14 mouse cellular contexts compared by ENCODE assay signal in genomic region chr19:45153311-45154058, GRCm38 (mm10). TPM values are rescaled to one million over a fixed set of nuclear protein-coding genes. Genes with fewer than 3 reads are reported as not detected.
DNase-seq lines count a peak whose midpoint lies in the region; ATAC-seq and TF ChIP-seq lines count a peak whose summit lies in the region.
"Had no signal": no experiment of that assay in that cellular context is flagged by ENCODE, and none has a peak within 500 bp of the region (broad histone marks: within the 10 kb centered on the region; RNA-seq: fewer than 3 reads in every experiment).

No protein-coding gene starts in this region.

- H3K9me3 ChIP-seq in hindbrain, embryonic 10.5 days = no peaks in the 10 kb centered on the region
- no peaks in the 10 kb centered on the region for H3K9me3 ChIP-seq in hindbrain, embryonic 16.5 days (ENCODE audit: control insufficient read depth, low read length)
- no peaks in the 10 kb centered on the region for H3K9me3 ChIP-seq in ES-E14 (ENCODE audit: control insufficient read depth, insufficient read depth, low read depth, low read length)
- no peaks in the 10 kb centered on the region for H3K9me3 ChIP-seq in limb, embryonic 14.5 days (ENCODE audit: control insufficient read depth, low read length)

- no peak overlapping the region for H3K4me2 ChIP-seq in hindbrain, embryonic 16.5 days (ENCODE audit: low read length)
- peak overlapping the region; percentile 25; the same call in 1 of the 2 replicates for H3K4me2 ChIP-seq in limb, embryonic 14.5 days (replicated peaks; ENCODE audit: low read depth, low read length, severe bottlenecking)

- under 1% methylated on average over 44 of the region's 44 CpGs for WGBS in hindbrain, embryonic 10.5 days
- under 1% methylated on average over 43 of the region's 44 CpGs for WGBS in hindbrain, embryonic 16.5 days
- WGBS in limb, embryonic 14.5 days = under 1% methylated on average over 38 of the region's 44 CpGs

- no peak overlapping the region for H3K27ac ChIP-seq in hindbrain, embryonic 10.5 days
- no peak overlapping the region for H3K27ac ChIP-seq in hindbrain, embryonic 16.5 days (ENCODE audit: low read depth, low read length)
- no peak overlapping the region for H3K27ac ChIP-seq in ES-E14 (ENCODE audit: insufficient read depth, low read depth, low read length, poor library complexity, severe bottlenecking)
- H3K27ac ChIP-seq in limb, embryonic 14.5 days (replicated peaks; ENCODE audit: low read depth, low read length) = no peak overlapping the region

- H3K36me3 ChIP-seq in hindbrain, embryonic 10.5 days = no peaks in the 10 kb centered on the region
- H3K36me3 ChIP-seq in hindbrain, embryonic 16.5 days (ENCODE audit: control insufficient read depth, insufficient read depth, low read length) = no peaks in the 10 kb centered on the region
- no peaks in the 10 kb centered on the region for H3K36me3 ChIP-seq in ES-E14 (ENCODE audit: control insufficient read depth, insufficient read depth, low read length, poor library complexity, severe bottlenecking)
- H3K36me3 ChIP-seq in limb, embryonic 14.5 days (ENCODE audit: control insufficient read depth, insufficient read depth, low read length) = no peaks in the 10 kb centered on the region

- in situ Hi-C loops in ES-E14 (cut with MboI; ENCODE audit: low sequenced_read_pairs in 2 of 2, unreplicated experiment in 2 of 2) = loop anchor here (5.0 to 25.0 kb wide), 4 partner anchors 79 to 1546 kb away; partner anchors contain the start of gene Nkx2-3 (in 1 of the 2)

- DNase-seq in hindbrain, embryonic 10.5 days (ENCODE audit: low spot score) = peak; percentile 64
- DNase-seq in ES-E14 (ENCODE audit: low read depth, low spot score) = no peak
- DNase-seq in embryo, embryonic 9.5 days (ENCODE audit: extremely low spot score) = peak; percentile 62
- no peak for DNase-seq in limb, embryonic 14.5 days (ENCODE audit: low spot score)
- DNase-seq in kidney, postnatal 36 days = no peak
- DNase-seq in frontal cortex, adult 2 months (ENCODE audit: extremely low spot score in 1 of 2, low spot score in 1 of 2) = no peak
- DNase-seq: adrenal gland, adult 8-10 months; gastrocnemius, postnatal 36 days; left cerebral cortex, postnatal 4 days; right cerebral cortex, postnatal 25 days; thymus, adult 2 months had no signal

- no peak for TF ChIP-seq POLR2A in limb, embryonic 14.5 days (IDR thresholded peaks at IDR 0.05; ENCODE audit: borderline replicate concordance, extremely low read depth, insufficient read depth, insufficient read length)

- peak overlapping the region; percentile 32 for H3K4me3 ChIP-seq in hindbrain, embryonic 10.5 days
- no peak overlapping the region for H3K4me3 ChIP-seq in hindbrain, embryonic 16.5 days (ENCODE audit: low read length)
- H3K4me3 ChIP-seq in ES-E14 (ENCODE audit: insufficient read depth in 1 of 2, low read depth in 1 of 2, low read length in 2 of 2, poor library complexity in 1 of 2, severe bottlenecking in 1 of 2) = peak overlapping the region; percentile 2 to 15; a peak in 2 of 4 replicates
- peak overlapping the region; percentile 17 for H3K4me3 ChIP-seq in limb, embryonic 14.5 days (replicated peaks; ENCODE audit: low read length)
- H3K4me3 ChIP-seq: erythroblast, embryonic 14.5 days had no signal

- peaks cover 41% of the 10 kb centered on the region for H3K4me1 ChIP-seq in hindbrain, embryonic 10.5 days (replicated peaks)
- H3K4me1 ChIP-seq in hindbrain, embryonic 16.5 days (ENCODE audit: control insufficient read depth, insufficient read depth, low read depth, low read length) = peaks cover 7% of the 10 kb centered on the region
- peaks cover 0 to 5% of the 10 kb centered on the region in 2 experiments; a peak in 1 of 4 replicates for H3K4me1 ChIP-seq in ES-E14 (ENCODE audit: control insufficient read depth in 2 of 2, insufficient read depth in 2 of 2, low read length in 2 of 2, poor library complexity in 1 of 2)
- peaks cover 12% of the 10 kb centered on the region for H3K4me1 ChIP-seq in limb, embryonic 14.5 days (ENCODE audit: control insufficient read depth, insufficient read depth, low read length)

- no peak overlapping the region for H3K9ac ChIP-seq in hindbrain, embryonic 16.5 days (ENCODE audit: low read depth, low read length)
- no peak overlapping the region for H3K9ac ChIP-seq in ES-E14 (ENCODE audit: insufficient read depth, low read depth, low read length, poor library complexity, severe bottlenecking)
- H3K9ac ChIP-seq in limb, embryonic 14.5 days (ENCODE audit: low read depth, low read length, severe bottlenecking) = no peak overlapping the region

- peaks cover 99% of the 10 kb centered on the region for H3K27me3 ChIP-seq in hindbrain, embryonic 10.5 days (ENCODE audit: insufficient read depth, poor library complexity, severe bottlenecking)
- peaks cover 77% of the 10 kb centered on the region for H3K27me3 ChIP-seq in hindbrain, embryonic 16.5 days (replicated peaks; ENCODE audit: control insufficient read depth, insufficient read depth, low read length)
- H3K27me3 ChIP-seq in limb, embryonic 14.5 days (ENCODE audit: control insufficient read depth, insufficient read depth, low read length) = peaks cover 98% of the 10 kb centered on the region

- ATAC-seq in hindbrain, embryonic 16.5 days = no peak
- no peak for ATAC-seq in limb, embryonic 14.5 days (ENCODE audit: low FRiP score, low read depth)

TF ChIP-seq in ES-E14, 5 proteins besides CTCF, POLR2A, EP300 and RAD21:
- TF ChIP-seq MAFK (IDR thresholded peaks at IDR 0.05; ENCODE audit: insufficient read depth, low read depth, low read length) (no peak), ZC3H11A (IDR thresholded peaks at IDR 0.05; ENCODE audit: borderline replicate concordance, low read depth, low read length) (no peak), HCFC1 (IDR thresholded peaks at IDR 0.05; ENCODE audit: borderline replicate concordance, insufficient read depth, low read length) (no peak), CHD2 (IDR thresholded peaks at IDR 0.05; ENCODE audit: low read depth, low read length) (no peak), ZNF384 (IDR thresholded peaks at IDR 0.05; ENCODE audit: low read depth, low read length) (no peak)
TF ChIP-seq in ES-E14: peak in this region for 0.

RNA-seq across cellular contexts. Expression of gene Tlx1, which starts 3.0 kb away (rescaled TPM):
- polyA plus RNA-seq in hindbrain, embryonic 10.5 days (2016; fragmentation: Nextera tagmentation; extraction: Ambion mirVana) = 1.5 and 7.4 TPM in 2 replicates
- polyA plus RNA-seq in hindbrain, embryonic 16.5 days (2015; fragmentation: Nextera tagmentation; extraction: Ambion mirVana) = 1.2 and 1.3 TPM in 2 replicates
- 0.21 and 0.36 TPM in 2 replicates for total RNA-seq in ES-E14 (2012; rRNA removed)
- polyA plus RNA-seq in limb, embryonic 14.5 days (2012; rRNA removed) = 0.68 and 0.82 TPM in 2 replicates
- polyA plus RNA-seq in limb, embryonic 14.5 days (2014; fragmentation: Nextera tagmentation; extraction: Ambion mirVana) = 0.18 and 0.55 TPM in 2 replicates
- not detected in 2 replicates for polyA plus RNA-seq in frontal cortex, adult 2 months (2012; rRNA removed)
- total RNA-seq: adrenal gland, adult 8-10 months; gastrocnemius, postnatal 36 days; left cerebral cortex, postnatal 4 days; MEL had no signal
- polyA plus RNA-seq: erythroblast, embryonic 14.5 days had no signal

Comparison
In these comparisons a context has a peak if more than half of its experiments do, and no peak if none do; other contexts are left out.
1. DNase-seq: peak in hindbrain, embryonic 10.5 days (single experiment) and embryo, embryonic 9.5 days (single experiment); none in ES-E14 (single experiment), limb, embryonic 14.5 days (single experiment), kidney, postnatal 36 days (0 of 2) and frontal cortex, adult 2 months (0 of 2).